Mouse (Mus musculus) heart, embryonic 14.5 days (tissue): ENCODE results near the gene Slc2a8. TPM values are rescaled to one million over a fixed set of nuclear protein-coding genes. Genes with fewer than 3 reads are reported as not detected.

Source experiments
- ATAC-seq: fragments of 200-750 bp; cut with Nextera tagmentation; 2 replicates; pipeline ENCODE4 v1.8.0; 2017; ENCODE audit warnings: low read depth, moderate TSS enrichment; ENCODE audit not compliant: insufficient number of reproducible peaks, insufficient read depth, low FRiP score
- H3K27ac ChIP-seq, 2 experiments: fragments of 200-500 bp in 1 of 2; fragments of 300-500 bp in 1 of 2; sonication (generic) in 1 of 2; replicated peaks in 1 of 2; 2 replicates each; pipeline ENCODE4 v1.5.1; 2012 to 2014; ENCODE audit warnings: low read depth in 2 of 2, low read length in 2 of 2, control low read depth in 1 of 2, mild to moderate bottlenecking in 1 of 2, mixed read lengths in 1 of 2; ENCODE audit not compliant: control insufficient read depth in 1 of 2, insufficient read depth in 1 of 2
- H3K27me3 ChIP-seq: fragments of 300-500 bp; sonication (generic); 2 replicates; pipeline ENCODE4 v1.6.1; 2014; ENCODE audit warnings: mild to moderate bottlenecking, low read length, control low read depth; ENCODE audit not compliant: control insufficient read depth, insufficient read depth
- H3K36me3 ChIP-seq: fragments of 300-500 bp; sonication (generic); 2 replicates; pipeline ENCODE4 v1.6.1; 2014; ENCODE audit warnings: mild to moderate bottlenecking, control low read depth, low read length, mixed read lengths; ENCODE audit not compliant: control insufficient read depth, insufficient read depth
- H3K4me1 ChIP-seq, 2 experiments: fragments of 200-500 bp in 1 of 2; fragments of 300-500 bp in 1 of 2; sonication (generic) in 1 of 2; 2 replicates each; pipeline ENCODE4 v1.6.1; 2012 to 2014; ENCODE audit warnings: low read length in 2 of 2, control low read depth in 1 of 2, mixed read lengths in 1 of 2; ENCODE audit not compliant: control insufficient read depth in 2 of 2, insufficient read depth in 2 of 2
- H3K4me2 ChIP-seq: fragments of 300-500 bp; sonication (generic); 2 replicates; pipeline ENCODE4 v1.6.1; 2014; ENCODE audit warnings: mild to moderate bottlenecking, low read length
- H3K4me3 ChIP-seq, 2 experiments: fragments of 200-500 bp in 1 of 2; fragments of 300-500 bp in 1 of 2; sonication (generic) in 1 of 2; 2 replicates each; pipeline ENCODE4 v1.5.1; 2012 to 2014; ENCODE audit warnings: low read length in 2 of 2, mild to moderate bottlenecking in 2 of 2, control low read depth in 1 of 2, low read depth in 1 of 2, moderate library complexity in 1 of 2; ENCODE audit not compliant: control insufficient read depth in 1 of 2, insufficient read depth in 1 of 2
- H3K9ac ChIP-seq: fragments of 300-500 bp; sonication (generic); 2 replicates; pipeline ENCODE4 v1.6.1; 2014; ENCODE audit warnings: mild to moderate bottlenecking, low read length
- H3K9me3 ChIP-seq: fragments of 300-500 bp; sonication (generic); 2 replicates; pipeline ENCODE4 v1.6.1; 2016; ENCODE audit warnings: low read length, control low read depth; ENCODE audit not compliant: control insufficient read depth
- WGBS: fragments of 180-500 bp; shearing (Covaris S2); extraction: QIAGEN DNeasy Blood & Tissue Kit; methylation state at CpG from one replicate; pipeline ENCODE4 v1.1.7; 2014; 5-methylcytosine and 5-hydroxymethylcytosine counted together
- polyA plus RNA-seq: library from polyadenylated mRNA; unstranded; fragments of >200 nt; fragmentation: Nextera tagmentation; extraction: Ambion mirVana; gene quantifications from 2 replicates; pipeline ENCODE4 v1.2.1, GENCODE M21; 2014

Gene Slc2a8
- polyA plus RNA-seq, 1 experiment from 2014 or later = 16.9 TPM

DNA sequence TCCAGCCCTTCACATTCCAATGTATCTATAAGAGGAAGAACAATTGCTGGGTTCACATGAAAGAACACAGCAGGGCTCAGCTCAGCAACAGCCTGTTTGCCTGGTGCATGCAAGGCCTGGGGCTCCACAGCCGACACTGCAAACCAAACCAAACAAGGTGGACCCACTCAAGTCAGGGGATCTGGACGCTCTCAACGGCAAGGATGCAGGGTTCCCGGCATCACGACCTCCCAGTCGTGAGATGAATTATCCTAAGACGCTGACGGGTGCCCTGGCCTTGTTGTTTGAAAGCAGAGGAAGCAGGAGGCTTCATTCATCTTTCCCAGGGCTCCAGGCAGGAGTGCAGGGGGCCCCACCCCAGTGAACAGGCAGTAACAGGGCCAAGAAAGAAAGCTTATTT, 4.0 kb upstream of the Slc2a8 start:
- Histone ChIP-seq H3K4me3 (no peak overlapping the region), H3K9ac (no peak overlapping the region), H3K27me3 (no peaks in the 10 kb centered on the region), H3K4me2 (no peak overlapping the region), H3K9me3 (no peaks in the 10 kb centered on the region), H3K27ac (no peak overlapping the region), H3K36me3 (no peaks in the 10 kb centered on the region), H3K4me1 (peaks cover 5 to 9% of the 10 kb centered on the region in 2 experiments; a peak in 3 of 4 replicates)
- 69% methylated on average over 8 of the region's 8 CpGs for WGBS
- ATAC-seq = no peak

DNA sequence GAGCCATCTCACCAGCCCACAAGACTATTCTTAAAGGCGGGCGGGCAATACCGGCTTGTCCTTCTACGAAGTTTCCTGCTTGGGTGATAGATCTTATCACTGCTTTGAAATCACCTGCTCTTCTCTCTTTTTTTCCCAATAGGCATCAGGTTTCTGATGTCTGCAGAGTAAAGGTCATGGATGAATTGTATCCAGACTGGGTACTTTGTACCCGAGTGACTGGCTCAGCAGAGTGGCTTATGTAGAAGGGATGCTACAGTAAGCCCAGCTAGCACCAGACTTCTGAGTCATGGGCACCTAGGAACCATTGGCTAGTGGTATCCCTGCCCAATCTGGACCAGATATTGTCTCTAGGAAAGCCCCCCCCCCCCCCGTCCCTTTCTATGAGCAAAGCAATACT, 1.7 kb upstream of the Slc2a8 start:
- Histone ChIP-seq H3K4me3 (no peak overlapping the region), H3K27ac (no peak overlapping the region), H3K4me1 (peaks cover 6 to 7% of the 10 kb centered on the region in 2 experiments; a peak in 3 of 4 replicates), H3K9ac (no peak overlapping the region), H3K4me2 (no peak overlapping the region), H3K27me3 (no peaks in the 10 kb centered on the region), H3K36me3 (no peaks in the 10 kb centered on the region), H3K9me3 (no peaks in the 10 kb centered on the region)
- 52% methylated on average over 6 of the region's 6 CpGs for WGBS
- no peak for ATAC-seq

DNA sequence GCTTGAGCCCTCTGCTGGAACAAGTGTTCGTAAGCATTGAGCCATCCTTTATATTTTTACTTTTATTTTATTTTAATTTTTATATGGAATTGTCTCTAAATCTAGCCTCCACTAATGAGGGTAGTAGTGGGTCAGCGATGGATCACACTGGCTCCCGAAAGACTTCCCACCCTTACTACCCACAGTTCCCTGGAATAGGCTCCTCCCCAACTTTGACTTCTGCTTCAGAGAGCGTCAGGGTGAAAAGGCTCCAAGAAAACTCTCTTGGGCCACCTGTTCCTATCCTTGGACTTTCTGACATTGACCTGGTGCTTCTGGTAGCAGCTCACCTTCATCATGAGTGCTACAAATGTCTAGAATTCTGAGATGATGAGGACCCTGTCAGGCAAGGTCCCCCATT, 817 bp upstream of the Slc2a8 start:
- no peak for ATAC-seq
- Histone ChIP-seq H3K4me2 (peak overlapping the region; percentile 99), H3K4me3 (peak overlapping the region; percentile 67 to 80; a peak in 3 of 4 replicates), H3K9me3 (no peaks in the 10 kb centered on the region), H3K27me3 (no peaks in the 10 kb centered on the region), H3K4me1 (peaks cover 6 to 7% of the 10 kb centered on the region in 2 experiments; a peak in 3 of 4 replicates), H3K27ac (peak overlapping the region in 1 of 2 experiments; percentile 17; a peak in 1 of 4 replicates), H3K9ac (peak overlapping the region; percentile 59), H3K36me3 (no peaks in the 10 kb centered on the region)
- 6% methylated on average over 4 of the region's 4 CpGs for WGBS

DNA sequence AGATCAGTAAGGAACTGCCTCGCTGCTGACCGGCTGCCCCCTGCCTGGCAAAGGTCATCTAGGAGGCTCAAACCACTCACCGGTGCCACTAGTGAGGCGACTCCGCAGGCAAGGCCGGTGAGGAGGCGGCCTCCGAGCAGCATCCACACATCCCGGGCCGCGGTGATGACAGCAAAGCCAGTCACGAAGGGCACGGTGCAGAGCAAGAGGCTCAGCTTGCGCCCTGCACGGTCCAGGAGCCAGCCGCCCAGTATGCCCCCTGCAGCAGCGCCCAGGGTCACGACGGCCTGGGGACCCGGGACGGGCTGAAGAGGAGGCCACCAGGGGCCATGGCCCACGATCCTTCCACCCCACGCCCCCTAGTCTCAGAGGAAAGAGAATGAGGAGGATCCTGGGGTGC, 602 bp downstream of the Slc2a8 start:
- WGBS = 2% methylated on average over 23 of the region's 23 CpGs
- H3K27ac ChIP-seq = peak overlapping the region in 1 of 2 experiments; percentile 77; a peak in 2 of 4 replicates

DNA sequence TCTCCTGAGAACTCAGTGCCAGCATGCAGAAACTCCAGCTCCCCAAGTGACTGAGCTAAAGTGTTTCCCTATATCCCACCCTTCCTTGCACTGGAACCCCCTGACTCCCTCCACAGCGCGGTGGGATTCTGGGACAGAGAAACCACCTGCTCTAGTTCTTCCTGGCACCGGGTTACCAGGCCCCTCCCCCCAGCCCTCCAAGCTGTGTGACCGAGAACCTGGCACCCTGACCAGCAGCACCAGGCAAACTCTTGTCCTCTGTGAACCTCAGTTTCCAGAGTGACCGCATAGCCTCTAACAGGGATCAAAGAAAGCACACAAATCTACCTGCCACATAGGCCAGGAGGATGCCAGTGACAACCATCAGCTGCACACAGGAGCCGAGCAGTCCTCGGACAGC, 2.2 kb downstream of the Slc2a8 start:
- Histone ChIP-seq H3K27me3 (no peaks in the 10 kb centered on the region), H3K4me3 (no peak overlapping the region), H3K4me1 (peaks cover 6 to 7% of the 10 kb centered on the region in 2 experiments; a peak in 3 of 4 replicates), H3K27ac (no peak overlapping the region), H3K4me2 (no peak overlapping the region), H3K9ac (no peak overlapping the region), H3K36me3 (peaks cover 17% of the 10 kb centered on the region), H3K9me3 (no peaks in the 10 kb centered on the region)
- WGBS = 87% methylated on average over 7 of the region's 7 CpGs
- no peak for ATAC-seq

More for the DNA sequence above, 602 bp downstream of the Slc2a8 start:
- Histone ChIP-seq H3K4me3 (peak overlapping the region; percentile 67 to 80), H3K9me3 (no peaks in the 10 kb centered on the region), H3K27me3 (no peaks in the 10 kb centered on the region), H3K4me2 (peak overlapping the region; percentile 99), H3K4me1 (peaks cover 6 to 7% of the 10 kb centered on the region in 2 experiments; a peak in 3 of 4 replicates), H3K36me3 (0 out of 2 replicates have a peak, but pooled peaks cover 4% of the 10 kb centered on the region), H3K9ac (peak overlapping the region; percentile 90)
- peak; percentile 34 for ATAC-seq

DNA sequence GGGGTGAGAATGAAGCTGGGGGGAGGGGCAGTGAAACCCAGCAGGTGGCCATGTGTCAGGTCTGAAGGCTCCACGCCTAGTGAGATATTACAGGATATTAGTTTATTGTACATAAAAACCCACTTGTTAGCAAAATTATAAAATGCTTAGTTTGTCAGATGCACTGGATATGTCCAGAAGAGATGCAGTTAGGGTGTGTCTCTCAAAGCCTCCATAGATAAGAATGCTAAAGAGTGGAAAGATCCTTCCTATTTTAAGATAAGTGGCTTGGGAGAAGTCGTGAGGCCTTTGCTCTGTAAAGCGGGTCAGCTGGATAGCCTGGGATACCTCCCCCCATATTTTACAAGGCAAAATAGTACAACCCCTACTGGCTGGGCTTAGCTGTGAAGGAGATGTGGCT, 3.2 kb downstream of the Slc2a8 start:
- no peak overlapping the region for H3K27ac ChIP-seq
- no peaks in the 10 kb centered on the region for H3K9me3 ChIP-seq
- H3K9ac ChIP-seq = no peak overlapping the region
- H3K36me3 ChIP-seq = peaks cover 27% of the 10 kb centered on the region
- H3K4me3 ChIP-seq = no peak overlapping the region
- ATAC-seq = no peak
- WGBS = 47% methylated on average over 3 of the region's 3 CpGs
- H3K4me1 ChIP-seq = peaks cover 6 to 7% of the 10 kb centered on the region in 2 experiments; a peak in 3 of 4 replicates
- H3K4me2 ChIP-seq = no peak overlapping the region
- H3K27me3 ChIP-seq = no peaks in the 10 kb centered on the region

DNA sequence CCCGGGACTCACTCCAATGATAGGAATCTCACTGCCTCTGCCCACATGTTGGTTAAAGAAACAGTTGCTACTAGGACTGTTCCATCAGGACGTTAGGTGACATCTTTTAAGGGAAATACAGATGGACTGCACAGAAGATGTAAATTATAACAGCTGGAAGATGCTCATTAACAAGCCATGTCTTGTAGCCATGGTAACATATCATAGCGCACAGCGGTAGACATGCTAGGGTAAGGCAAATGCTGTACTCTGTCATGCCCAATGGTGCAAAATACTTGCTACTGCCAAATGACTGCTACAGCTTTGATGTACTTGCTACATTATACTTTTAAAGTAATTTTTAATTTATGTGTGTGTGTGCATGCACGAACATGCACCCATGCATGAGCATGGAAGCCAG, 4.8 kb downstream of the Slc2a8 start:
- Histone ChIP-seq H3K9me3 (no peaks in the 10 kb centered on the region), H3K27ac (no peak overlapping the region), H3K27me3 (no peaks in the 10 kb centered on the region), H3K4me2 (no peak overlapping the region), H3K36me3 (peaks cover 40% of the 10 kb centered on the region), H3K9ac (no peak overlapping the region), H3K4me3 (no peak overlapping the region), H3K4me1 (peaks cover 3 to 7% of the 10 kb centered on the region in 2 experiments; a peak in 3 of 4 replicates)
- 77% methylated on average over 5 of the region's 5 CpGs for WGBS
- no peak for ATAC-seq

DNA sequence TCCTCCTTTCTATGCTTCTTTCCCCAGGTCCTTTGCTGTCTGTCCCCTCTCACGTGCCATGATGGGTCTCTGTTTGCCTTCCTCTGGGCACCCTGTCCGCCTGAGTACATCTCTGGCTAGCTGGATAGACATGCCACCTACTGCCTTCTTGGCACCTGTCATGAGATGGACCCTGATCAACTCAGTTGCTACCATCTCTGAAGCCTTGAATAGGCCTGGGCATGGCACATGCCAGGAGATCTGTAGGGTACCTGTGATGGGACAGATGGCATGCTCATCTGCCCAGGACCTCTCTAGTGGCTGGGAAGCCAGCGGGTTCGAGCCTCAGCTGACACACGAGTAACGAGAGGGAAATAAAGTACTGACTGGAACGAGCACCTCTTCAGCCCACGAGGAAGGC, 7.7 kb downstream of the Slc2a8 start:
- no peak for ATAC-seq
- Histone ChIP-seq H3K27ac (no peak overlapping the region), H3K36me3 (peaks cover 40% of the 10 kb centered on the region), H3K4me1 (peaks cover 6 to 9% of the 10 kb centered on the region in 2 experiments), H3K4me3 (no peak overlapping the region), H3K9ac (no peak overlapping the region), H3K4me2 (no peak overlapping the region), H3K27me3 (no peaks in the 10 kb centered on the region), H3K9me3 (no peaks in the 10 kb centered on the region)
- 87% methylated on average over 8 of the region's 8 CpGs for WGBS
